ENCODE assay signal across 22 mouse cellular contexts in the genomic region with DNA sequence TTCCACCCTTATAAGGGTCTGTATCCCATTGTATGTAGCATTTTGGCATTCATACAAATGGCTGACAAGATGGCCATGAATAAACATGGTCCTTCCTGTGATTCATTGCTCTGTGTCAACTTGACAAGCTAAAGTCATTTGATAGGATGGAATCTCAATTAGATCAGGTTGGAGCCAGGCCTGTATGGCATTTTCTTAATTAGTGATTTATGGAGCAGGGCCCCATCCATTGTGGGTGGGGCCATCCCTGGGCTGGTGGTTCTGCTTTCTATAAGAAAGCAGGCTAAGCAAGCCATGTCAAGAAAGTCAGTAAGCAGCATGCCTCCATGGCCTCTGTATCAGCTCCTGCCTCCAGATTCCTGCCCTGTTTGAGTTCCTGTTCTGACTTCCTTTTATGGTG.
DNase-seq lines count a peak whose midpoint lies in the region; ATAC-seq and TF ChIP-seq lines count a peak whose summit lies in the region.
"Had no signal": no experiment of that assay in that cellular context is flagged by ENCODE, and none has a peak within 500 bp of the region (broad histone marks: within the 10 kb centered on the region; RNA-seq: fewer than 3 reads in every experiment).

No protein-coding gene starts in this region.

- no peaks in the 10 kb centered on the region for H3K9me3 ChIP-seq in forebrain, embryonic 14.5 days (replicated peaks; ENCODE audit: control insufficient read depth, low read length)
- H3K9me3 ChIP-seq in forebrain, embryonic 12.5 days: no peaks in the 10 kb centered on the region
- no peaks in the 10 kb centered on the region for H3K9me3 ChIP-seq in intestine, embryonic 14.5 days (ENCODE audit: control insufficient read depth, low read length)
- no peaks in the 10 kb centered on the region for H3K9me3 ChIP-seq in intestine, postnatal 0 days (ENCODE audit: control insufficient read depth)
- no peaks in the 10 kb centered on the region for H3K9me3 ChIP-seq in forebrain, embryonic 16.5 days (ENCODE audit: control insufficient read depth, low read length)
- H3K9me3 ChIP-seq in hindbrain, embryonic 11.5 days (ENCODE audit: control insufficient read depth, low read length): no peaks in the 10 kb centered on the region
- H3K9me3 ChIP-seq: G1E; heart, embryonic 10.5 days; hindbrain, embryonic 13.5 days had no signal

- no peak overlapping the region for H3K4me2 ChIP-seq in forebrain, embryonic 14.5 days (ENCODE audit: low read length)
- no peak overlapping the region for H3K4me2 ChIP-seq in forebrain, embryonic 12.5 days
- no peak overlapping the region for H3K4me2 ChIP-seq in intestine, embryonic 14.5 days (ENCODE audit: low read length)
- H3K4me2 ChIP-seq in intestine, postnatal 0 days (replicated peaks; ENCODE audit: low read depth): no peak overlapping the region
- H3K4me2 ChIP-seq in forebrain, embryonic 16.5 days (ENCODE audit: low read length): no peak overlapping the region
- no peak overlapping the region for H3K4me2 ChIP-seq in hindbrain, embryonic 11.5 days (replicated peaks; ENCODE audit: low read depth, low read length)
- H3K4me2 ChIP-seq: hindbrain, embryonic 13.5 days had no signal

- no peak for ATAC-seq in forebrain, embryonic 14.5 days
- no peak for ATAC-seq in forebrain, embryonic 12.5 days (ENCODE audit: low FRiP score)
- no peak for ATAC-seq in intestine, embryonic 14.5 days (replicated peaks; ENCODE audit: low FRiP score, low TSS enrichment, low read depth)
- ATAC-seq in intestine, postnatal 0 days: no peak
- ATAC-seq in forebrain, embryonic 16.5 days: peak; percentile 64; the same call in 1 of the 2 replicates
- no peak for ATAC-seq in hindbrain, embryonic 11.5 days (ENCODE audit: low FRiP score)
- ATAC-seq: hindbrain, embryonic 16.5 days; intestine, embryonic 16.5 days; Patski had no signal

- H3K36me3 ChIP-seq in forebrain, embryonic 14.5 days (ENCODE audit: control insufficient read depth, insufficient read depth, low read length): no peaks in the 10 kb centered on the region
- H3K36me3 ChIP-seq in forebrain, embryonic 12.5 days (replicated peaks): no peaks in the 10 kb centered on the region
- no peaks in the 10 kb centered on the region for H3K36me3 ChIP-seq in intestine, embryonic 14.5 days (ENCODE audit: control insufficient read depth, insufficient read depth, low read length)
- H3K36me3 ChIP-seq in intestine, postnatal 0 days (ENCODE audit: control insufficient read depth, insufficient read depth): no peaks in the 10 kb centered on the region
- no peaks in the 10 kb centered on the region for H3K36me3 ChIP-seq in forebrain, embryonic 16.5 days (ENCODE audit: control insufficient read depth, insufficient read depth)
- H3K36me3 ChIP-seq in hindbrain, embryonic 11.5 days (ENCODE audit: control insufficient read depth, insufficient read depth, low read length): no peaks in the 10 kb centered on the region
- H3K36me3 ChIP-seq: G1E; heart, embryonic 10.5 days; hindbrain, embryonic 13.5 days had no signal

- DNase-seq in forebrain, embryonic 14.5 days (ENCODE audit: low spot score): peak; percentile 15
- DNase-seq in intestine, embryonic 14.5 days (ENCODE audit: low spot score): peak; percentile 16
- DNase-seq in hindbrain, embryonic 11.5 days (ENCODE audit: low spot score): no peak
- DNase-seq: adrenal gland, postnatal 10 days; adrenal gland, postnatal 36 days; B cell, adult 2 months; cerebellum, adult 18-20 months; cerebellum, adult 9-10 months; cerebellum, postnatal 14 days; gastrocnemius, postnatal 25 days; heart, adult 2 months; kidney, adult 2 months had no signal

- H3K9ac ChIP-seq in forebrain, embryonic 14.5 days (ENCODE audit: low read length): no peak overlapping the region
- no peak overlapping the region for H3K9ac ChIP-seq in forebrain, embryonic 12.5 days
- H3K9ac ChIP-seq in intestine, embryonic 14.5 days (ENCODE audit: low read length): no peak overlapping the region
- no peak overlapping the region for H3K9ac ChIP-seq in intestine, postnatal 0 days (ENCODE audit: low read depth, low read length)
- no peak overlapping the region for H3K9ac ChIP-seq in forebrain, embryonic 16.5 days (replicated peaks; ENCODE audit: low read depth, low read length)
- H3K9ac ChIP-seq in hindbrain, embryonic 11.5 days (ENCODE audit: low read depth, low read length): no peak overlapping the region
- H3K9ac ChIP-seq: hindbrain, embryonic 13.5 days had no signal

- no peak for TF ChIP-seq CTCF in intestine, postnatal 0 days (IDR thresholded peaks at IDR 0.05; ENCODE audit: low read depth)

- no peaks in the 10 kb centered on the region for H3K4me1 ChIP-seq in forebrain, embryonic 14.5 days (ENCODE audit: control insufficient read depth, insufficient read depth, low read length)
- H3K4me1 ChIP-seq in forebrain, embryonic 12.5 days: no peaks in the 10 kb centered on the region
- H3K4me1 ChIP-seq in intestine, embryonic 14.5 days (replicated peaks; ENCODE audit: control insufficient read depth, insufficient read depth, low read length): no peaks in the 10 kb centered on the region
- no peaks in the 10 kb centered on the region for H3K4me1 ChIP-seq in intestine, postnatal 0 days (replicated peaks; ENCODE audit: control insufficient read depth, insufficient read depth, low read length)
- no peaks in the 10 kb centered on the region for H3K4me1 ChIP-seq in forebrain, embryonic 16.5 days (replicated peaks; ENCODE audit: control insufficient read depth, insufficient read depth, low read length)
- no peaks in the 10 kb centered on the region for H3K4me1 ChIP-seq in hindbrain, embryonic 11.5 days (replicated peaks; ENCODE audit: control insufficient read depth, insufficient read depth, low read length)
- H3K4me1 ChIP-seq: heart, embryonic 10.5 days; hindbrain, embryonic 13.5 days had no signal

- H3K4me3 ChIP-seq in forebrain, embryonic 14.5 days (ENCODE audit: low read depth, low read length): no peak overlapping the region
- H3K4me3 ChIP-seq in forebrain, embryonic 12.5 days (replicated peaks): no peak overlapping the region
- H3K4me3 ChIP-seq in intestine, embryonic 14.5 days (ENCODE audit: low read depth, low read length): no peak overlapping the region
- H3K4me3 ChIP-seq in intestine, postnatal 0 days (ENCODE audit: low read depth, low read length): no peak overlapping the region
- no peak overlapping the region for H3K4me3 ChIP-seq in forebrain, embryonic 16.5 days (replicated peaks; ENCODE audit: low read length)
- no peak overlapping the region for H3K4me3 ChIP-seq in hindbrain, embryonic 11.5 days (ENCODE audit: low read depth, low read length)
- H3K4me3 ChIP-seq: heart, adult 2 months; heart, embryonic 10.5 days; hindbrain, embryonic 13.5 days had no signal

- no peaks in the 10 kb centered on the region for H3K27me3 ChIP-seq in forebrain, embryonic 14.5 days (replicated peaks; ENCODE audit: control insufficient read depth, insufficient read depth, low read length)
- H3K27me3 ChIP-seq in forebrain, embryonic 12.5 days: no peaks in the 10 kb centered on the region
- no peaks in the 10 kb centered on the region for H3K27me3 ChIP-seq in intestine, embryonic 14.5 days (replicated peaks; ENCODE audit: control insufficient read depth, insufficient read depth, low read length)
- H3K27me3 ChIP-seq in intestine, postnatal 0 days (replicated peaks; ENCODE audit: control insufficient read depth, insufficient read depth, low read length): no peaks in the 10 kb centered on the region
- H3K27me3 ChIP-seq in forebrain, embryonic 16.5 days (replicated peaks; ENCODE audit: control insufficient read depth, insufficient read depth, low read length): no peaks in the 10 kb centered on the region
- no peaks in the 10 kb centered on the region; the same call in 1 of the 2 replicates for H3K27me3 ChIP-seq in hindbrain, embryonic 11.5 days (ENCODE audit: control insufficient read depth, insufficient read depth, low read length)
- H3K27me3 ChIP-seq: CH12.LX; hindbrain, embryonic 13.5 days had no signal

- no peak overlapping the region for H3K27ac ChIP-seq in forebrain, embryonic 14.5 days (ENCODE audit: low read depth, low read length)
- no peak overlapping the region for H3K27ac ChIP-seq in forebrain, embryonic 12.5 days
- H3K27ac ChIP-seq in intestine, embryonic 14.5 days (ENCODE audit: low read depth): no peak overlapping the region
- H3K27ac ChIP-seq in intestine, postnatal 0 days (ENCODE audit: low read depth, low read length): no peak overlapping the region
- H3K27ac ChIP-seq in forebrain, embryonic 16.5 days (ENCODE audit: low read length): no peak overlapping the region
- H3K27ac ChIP-seq in hindbrain, embryonic 11.5 days (ENCODE audit: low read depth, low read length): no peak overlapping the region
- H3K27ac ChIP-seq: heart, adult 2 months; heart, embryonic 10.5 days; hindbrain, embryonic 13.5 days had no signal
